Mouse (Mus musculus): ENCODE data around the gene Rhbdd3. TPM values are rescaled to one million over a fixed set of nuclear protein-coding genes. Genes with fewer than 3 reads are reported as not detected.

Gene Rhbdd3
- polyA plus RNA-seq, 1 experiment from 2014 or later, result 31.6 TPM

DNA sequence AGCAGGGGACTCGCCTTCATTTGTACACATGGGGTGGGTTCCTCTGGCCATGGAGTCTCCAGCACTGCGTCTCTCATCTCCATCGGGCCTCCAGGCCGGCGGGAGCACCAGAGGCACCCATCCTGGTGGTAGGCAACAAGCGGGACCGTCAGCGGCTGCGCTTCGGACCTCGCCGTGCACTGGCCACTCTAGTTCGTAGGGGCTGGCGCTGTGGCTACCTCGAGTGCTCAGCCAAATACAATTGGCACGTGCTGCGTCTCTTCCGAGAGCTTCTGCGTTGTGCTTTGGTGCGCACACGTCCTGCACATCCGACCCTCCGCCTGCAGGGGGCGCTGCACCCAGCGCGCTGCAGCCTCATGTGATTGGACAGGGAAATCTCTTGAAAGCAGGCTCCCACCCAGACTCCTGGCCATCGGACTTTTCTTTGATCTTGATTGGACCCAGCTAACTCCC is 39.0 kb upstream of the Rhbdd3 start:
- H3K9me3 ChIP-seq (replicated peaks), result no peaks in the 10 kb centered on the region
- peaks cover 4% of the 10 kb centered on the region; the same call in 1 of the 2 replicates for H3K36me3 ChIP-seq
- peaks cover 100% of the 10 kb centered on the region for H3K27me3 ChIP-seq (ENCODE audit: low read depth, poor library complexity, severe bottlenecking)
- WGBS, result 11% methylated on average over 27 of the region's 27 CpGs
- peaks cover 76% of the 10 kb centered on the region for H3K4me1 ChIP-seq
- DNase-seq (ENCODE audit: low spot score), result peak; percentile 68
- no peak overlapping the region for H3K27ac ChIP-seq
- H3K4me3 ChIP-seq, result no peak overlapping the region

DNA sequence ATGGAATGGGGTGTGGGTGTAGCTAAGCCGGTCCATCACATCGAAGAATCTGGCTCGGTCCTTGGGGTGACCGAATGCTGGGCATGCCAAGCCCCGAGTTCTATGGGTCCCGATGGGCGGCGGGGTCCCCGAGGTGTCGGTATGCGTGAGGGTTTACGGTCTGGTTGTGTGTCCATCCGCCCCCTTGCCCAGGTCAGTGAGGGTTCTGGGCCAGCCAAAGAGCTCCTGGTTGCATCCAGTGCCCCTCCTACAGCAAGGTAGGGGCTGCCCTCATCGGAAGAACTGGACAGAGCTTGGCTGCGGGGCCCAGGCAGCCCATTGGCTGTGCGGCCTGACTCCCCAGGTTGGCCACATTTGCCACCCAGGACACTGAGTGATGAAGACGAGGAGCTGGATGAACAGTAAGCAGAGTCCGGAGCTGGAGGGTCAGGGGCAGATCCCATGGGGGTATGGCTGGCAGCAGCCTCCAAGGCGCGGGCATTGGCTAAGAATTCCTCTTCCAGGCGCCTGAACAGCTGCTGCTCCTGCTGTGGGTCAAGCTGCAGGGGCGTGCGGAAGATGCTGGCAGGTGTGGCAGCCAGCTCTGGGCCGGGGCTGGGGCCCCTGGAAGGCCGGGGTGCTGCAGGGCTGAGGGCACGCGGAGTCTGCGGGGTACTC is 37.8 kb upstream of the Rhbdd3 start:
- Histone ChIP-seq H3K9me3 (replicated peaks) (no peaks in the 10 kb centered on the region), H3K36me3 (peaks cover 4% of the 10 kb centered on the region; the same call in 1 of the 2 replicates), H3K4me3 (peak overlapping the region; percentile 50), H3K4me1 (peaks cover 78% of the 10 kb centered on the region), H3K27ac (peak overlapping the region; percentile 61), H3K27me3 (ENCODE audit: low read depth, poor library complexity, severe bottlenecking) (peaks cover 90% of the 10 kb centered on the region)
- WGBS, result 51% methylated on average over 28 of the region's 28 CpGs
- no peak for DNase-seq (ENCODE audit: low spot score)

DNA sequence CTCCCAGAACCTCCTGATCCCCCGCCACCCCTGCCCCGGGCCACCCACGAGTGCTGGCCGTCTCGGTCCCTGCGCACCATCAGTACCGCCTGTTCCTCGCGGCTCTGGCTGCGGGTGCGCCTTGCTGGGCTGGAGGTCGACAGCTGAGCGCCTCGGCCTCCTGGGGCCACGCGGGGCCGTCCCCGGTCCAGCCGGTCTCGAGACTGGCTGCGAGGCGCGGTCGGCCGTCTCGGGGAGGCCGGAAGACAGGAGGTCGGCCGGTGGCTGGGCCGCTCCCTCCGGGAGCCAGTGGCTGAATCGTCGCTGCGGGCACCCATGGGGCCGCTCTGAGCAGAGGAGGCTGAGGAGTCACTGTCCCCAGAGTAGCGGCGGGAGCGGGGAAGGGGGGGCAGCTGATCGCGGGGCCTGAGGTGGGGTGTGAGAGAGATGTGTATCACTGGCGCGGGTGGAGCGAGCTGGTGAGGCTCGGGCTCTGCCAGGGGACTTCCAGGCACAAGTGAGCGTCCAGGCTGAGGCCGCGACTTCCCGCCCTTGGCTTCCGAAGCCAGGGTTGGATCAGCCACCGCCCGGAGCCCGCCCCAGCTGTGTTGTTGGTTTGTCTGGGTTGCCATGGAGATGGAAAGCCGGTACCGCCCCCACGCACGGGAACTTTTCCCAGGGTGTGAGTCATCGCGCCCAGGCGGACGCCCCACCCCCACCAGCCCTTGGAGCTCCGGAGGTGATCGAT is 37.1 kb upstream of the Rhbdd3 start:
- WGBS, result 2% methylated on average over 61 of the region's 62 CpGs
- peaks cover 71% of the 10 kb centered on the region for H3K4me1 ChIP-seq
- no peaks in the 10 kb centered on the region for H3K9me3 ChIP-seq (replicated peaks)
- H3K36me3 ChIP-seq, result peaks cover 4% of the 10 kb centered on the region; the same call in 1 of the 2 replicates
- DNase-seq (ENCODE audit: low spot score), result peak; percentile 87
- peaks cover 83% of the 10 kb centered on the region for H3K27me3 ChIP-seq (ENCODE audit: low read depth, poor library complexity, severe bottlenecking)
- peak overlapping the region; percentile 50 for H3K4me3 ChIP-seq
- H3K27ac ChIP-seq, result peak overlapping the region; percentile 61

DNA sequence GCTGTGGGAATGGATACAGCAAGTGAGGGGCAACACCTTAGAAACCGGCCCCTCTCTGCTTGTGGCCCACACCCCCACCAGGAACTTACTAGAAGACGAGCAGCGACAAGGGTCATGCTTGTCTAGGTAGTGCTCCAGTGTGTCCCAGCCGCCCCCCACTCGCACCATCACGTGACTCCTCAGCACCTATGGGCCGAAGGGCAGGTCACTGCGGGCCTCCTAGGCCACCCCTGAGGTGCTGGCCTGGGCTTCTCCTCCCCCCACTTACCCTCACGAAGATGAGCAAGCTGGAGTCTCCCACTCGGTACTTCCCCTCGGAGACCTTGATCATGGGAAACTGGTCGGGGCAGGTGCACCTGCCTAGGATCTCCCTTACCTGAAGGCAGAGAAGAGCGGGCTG is 36.4 kb upstream of the Rhbdd3 start:
- Histone ChIP-seq H3K27ac (peak overlapping the region; percentile 61; the same call in 1 of the 2 replicates), H3K27me3 (ENCODE audit: low read depth, poor library complexity, severe bottlenecking) (peaks cover 76% of the 10 kb centered on the region), H3K4me3 (peak overlapping the region; percentile 50), H3K9me3 (replicated peaks) (no peaks in the 10 kb centered on the region), H3K36me3 (peaks cover 4% of the 10 kb centered on the region; the same call in 1 of the 2 replicates), H3K4me1 (peaks cover 67% of the 10 kb centered on the region)
- DNase-seq (ENCODE audit: low spot score), result no peak
- 9% methylated on average over 13 of the region's 13 CpGs for WGBS

DNA sequence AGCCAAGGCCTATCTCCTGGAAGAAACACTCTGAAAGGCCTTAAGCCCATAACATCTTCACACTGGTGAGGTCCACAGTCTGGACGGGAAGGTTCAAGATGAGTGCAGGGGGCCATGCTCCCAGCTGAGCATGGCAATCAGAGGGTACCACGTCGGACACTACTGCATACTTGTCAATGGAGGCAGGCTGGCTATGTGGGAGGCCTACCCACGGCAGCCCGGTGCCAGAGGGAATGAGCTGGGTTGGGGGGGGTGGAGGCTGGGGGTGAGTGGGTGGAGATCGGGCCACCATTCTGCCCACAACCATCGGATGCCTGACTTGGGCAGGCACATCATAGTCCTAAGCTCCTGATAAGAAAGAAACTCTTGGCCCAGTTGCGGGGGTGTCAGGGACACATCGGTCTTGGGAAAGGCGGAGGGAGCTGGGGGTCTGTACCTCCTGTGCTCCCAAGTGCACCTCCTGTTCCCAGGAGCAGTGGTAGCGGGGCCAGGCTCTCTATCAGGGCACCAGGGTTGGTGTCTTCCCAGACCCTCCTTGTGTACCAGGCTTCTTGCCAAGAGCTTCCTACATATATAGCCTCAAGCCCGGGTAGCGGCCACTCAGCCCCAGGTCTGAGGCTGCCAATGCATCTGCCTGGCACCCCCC is 35.7 kb upstream of the Rhbdd3 start:
- WGBS, result 63% methylated on average over 13 of the region's 13 CpGs
- DNase-seq (ENCODE audit: low spot score), result no peak
- no peak overlapping the region for H3K27ac ChIP-seq
- H3K4me3 ChIP-seq, result 0 out of 2 replicates have a peak overlapping the region, but pooled peaks have one; percentile 50
- no peaks in the 10 kb centered on the region for H3K9me3 ChIP-seq (replicated peaks)
- peaks cover 61% of the 10 kb centered on the region for H3K4me1 ChIP-seq
- H3K27me3 ChIP-seq (ENCODE audit: low read depth, poor library complexity, severe bottlenecking), result peaks cover 69% of the 10 kb centered on the region
- peaks cover 9% of the 10 kb centered on the region for H3K36me3 ChIP-seq

DNA sequence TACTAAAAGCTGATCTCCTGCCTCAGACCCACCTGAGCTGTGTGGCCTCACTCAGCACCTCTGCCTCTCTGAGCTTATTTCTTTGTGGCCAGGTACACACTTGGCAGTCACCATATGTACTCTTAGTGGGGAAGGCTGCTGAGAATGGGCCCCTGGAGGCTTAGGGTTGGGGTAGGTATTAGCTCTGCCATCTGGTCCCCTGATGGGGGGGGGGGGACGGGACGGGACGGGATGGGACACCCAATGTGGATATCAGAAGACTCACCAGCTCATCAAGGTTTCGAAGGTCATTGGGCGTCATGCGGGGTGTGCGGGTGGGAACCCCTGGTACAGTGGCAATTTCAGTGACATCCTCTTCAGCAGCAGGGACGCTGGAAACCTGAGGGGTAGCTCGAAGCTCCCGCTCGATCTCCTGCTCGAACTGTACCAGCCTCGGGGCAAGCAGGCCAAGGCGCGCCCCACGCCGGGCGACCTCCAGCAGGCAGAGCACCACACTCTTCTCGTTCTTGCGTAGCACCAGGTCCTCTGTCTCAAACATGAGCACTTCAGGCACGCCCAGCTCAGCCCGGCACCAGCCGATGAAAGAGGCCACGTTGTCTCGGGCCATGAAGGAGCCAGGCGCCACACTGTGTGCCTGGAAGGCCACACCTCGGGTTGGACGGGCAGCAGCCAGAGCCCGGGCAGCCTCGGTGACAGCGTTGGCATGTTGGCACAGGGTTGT is 35.0 kb upstream of the Rhbdd3 start:
- H3K27me3 ChIP-seq (ENCODE audit: low read depth, poor library complexity, severe bottlenecking), result peaks cover 62% of the 10 kb centered on the region
- peaks cover 16% of the 10 kb centered on the region for H3K36me3 ChIP-seq
- H3K27ac ChIP-seq, result 0 out of 2 replicates have a peak overlapping the region, but pooled peaks have one; percentile 83
- 49% methylated on average over 31 of the region's 31 CpGs for WGBS
- no peaks in the 10 kb centered on the region for H3K9me3 ChIP-seq (replicated peaks)
- no peak for DNase-seq (ENCODE audit: low spot score)
- H3K4me3 ChIP-seq, result peak overlapping the region; percentile 69
- peaks cover 54% of the 10 kb centered on the region for H3K4me1 ChIP-seq

DNA sequence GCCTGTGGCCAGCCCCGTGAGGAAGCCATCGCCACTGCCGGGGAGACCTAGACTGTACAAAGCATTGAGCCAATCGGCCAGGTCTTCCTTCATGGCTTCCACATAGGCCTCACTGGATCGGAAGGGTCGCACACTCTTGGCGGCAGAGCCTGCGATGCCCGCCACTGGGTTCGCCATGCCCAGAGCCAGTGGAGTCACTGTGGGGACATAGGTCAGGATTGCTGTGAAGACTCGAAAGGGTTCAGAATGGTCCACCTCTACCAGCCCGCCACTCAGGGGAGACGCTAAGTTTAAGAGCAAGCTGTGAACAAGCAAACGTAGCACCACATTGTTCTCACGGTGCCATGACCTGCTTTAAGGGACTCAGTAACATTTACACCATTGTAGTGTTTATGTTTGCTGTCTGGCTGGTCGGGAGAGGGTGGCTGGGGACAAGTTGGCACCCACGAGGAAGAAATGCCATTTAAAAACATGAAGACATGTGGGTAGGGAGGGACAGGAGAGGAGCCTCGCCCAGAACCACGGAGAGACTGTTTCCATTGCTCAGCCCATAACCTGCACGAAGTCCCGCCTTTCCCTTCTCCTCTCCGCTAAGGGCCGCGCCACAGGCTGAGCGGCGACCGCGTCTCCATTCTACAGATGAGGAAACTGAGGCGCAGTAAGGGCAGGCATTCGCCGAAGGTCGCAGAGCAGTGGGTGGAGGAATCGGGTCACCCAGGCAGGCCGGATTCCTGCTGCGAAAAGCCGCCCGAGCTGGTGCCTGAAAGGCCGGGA is 34.3 kb upstream of the Rhbdd3 start:
- Histone ChIP-seq H3K9me3 (replicated peaks) (no peaks in the 10 kb centered on the region), H3K27ac (peak overlapping the region; percentile 83), H3K27me3 (ENCODE audit: low read depth, poor library complexity, severe bottlenecking) (peaks cover 54% of the 10 kb centered on the region), H3K36me3 (peaks cover 24% of the 10 kb centered on the region), H3K4me1 (peaks cover 46% of the 10 kb centered on the region), H3K4me3 (peak overlapping the region; percentile 69)
- DNase-seq (ENCODE audit: low spot score), result no peak
- 13% methylated on average over 38 of the region's 38 CpGs for WGBS

DNA sequence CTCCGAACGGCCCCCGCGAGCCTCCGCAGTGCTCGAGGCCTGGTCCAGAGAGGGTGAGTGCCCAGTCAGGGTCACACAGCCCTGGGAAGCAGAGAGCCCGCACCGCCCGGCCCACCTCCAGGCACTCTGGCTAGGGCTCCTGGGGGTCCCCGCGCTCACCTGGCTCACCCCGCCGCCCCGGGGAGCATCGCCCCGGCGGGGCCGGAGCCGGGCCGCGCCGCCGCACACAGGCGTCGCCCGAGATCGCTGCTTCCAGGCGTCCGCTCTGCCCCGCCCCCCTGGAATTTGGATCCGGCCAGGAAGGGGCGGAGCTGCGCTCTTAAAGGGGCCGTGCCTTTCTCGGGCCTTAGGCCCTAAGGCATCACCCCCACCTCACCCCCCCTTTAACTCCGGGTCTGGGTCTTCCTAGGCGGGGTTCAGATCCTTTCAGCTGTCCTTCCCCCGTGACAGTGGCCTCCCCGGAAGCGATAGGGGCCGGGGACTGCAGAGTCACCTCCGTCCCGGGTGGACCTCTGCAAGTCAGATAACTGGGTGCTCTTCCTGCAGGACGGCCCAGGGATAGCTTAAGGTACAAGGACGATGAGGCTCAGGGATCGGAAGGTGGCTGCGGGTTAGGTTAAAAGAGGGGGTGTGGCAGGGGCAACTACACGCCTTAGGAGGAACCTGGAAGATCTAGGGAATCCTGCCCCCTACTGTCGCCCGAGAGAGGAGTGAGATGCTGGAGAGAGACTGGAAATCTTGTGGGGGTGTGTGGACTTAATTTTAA is 33.5 kb upstream of the Rhbdd3 start, which contains the start of gene Gas2l1:
Gene Gas2l1 (minus strand): TSS at position 272 of the 766 bp plus-strand sequence.
- Histone ChIP-seq H3K4me1 (peaks cover 42% of the 10 kb centered on the region), H3K27ac (peak within 1 kb of the TSS; percentile 83), H3K9me3 (replicated peaks) (no peaks in the 10 kb centered on the region), H3K4me3 (peak within 1 kb of the TSS; percentile 69), H3K27me3 (ENCODE audit: low read depth, poor library complexity, severe bottlenecking) (peaks cover 47% of the 10 kb centered on the region), H3K36me3 (peaks cover 32% of the 10 kb centered on the region)
- peak; percentile 94 for DNase-seq (ENCODE audit: low spot score)
- WGBS, result under 1% methylated on average over 49 of the region's 50 CpGs

DNA sequence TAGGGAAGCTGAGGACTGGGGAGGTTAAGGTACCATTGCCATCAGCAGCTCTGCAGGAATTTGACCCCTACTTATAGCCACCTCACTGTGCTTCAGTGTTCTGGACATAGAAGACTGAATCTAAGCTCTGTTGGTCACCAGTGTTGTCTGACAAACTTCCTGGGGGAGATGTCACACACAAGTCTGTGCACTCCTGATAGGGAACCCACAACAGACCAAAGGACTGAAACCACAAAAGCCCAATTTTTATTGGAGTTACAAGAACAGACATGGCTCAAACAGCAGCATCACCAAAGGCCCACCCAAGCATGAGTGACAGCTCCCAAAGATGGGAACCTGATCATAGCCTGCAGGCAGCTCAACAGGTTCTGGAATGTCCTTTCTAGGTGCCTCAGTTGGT is 31.7 kb upstream of the Rhbdd3 start:
- peaks cover 28% of the 10 kb centered on the region for H3K27me3 ChIP-seq (ENCODE audit: low read depth, poor library complexity, severe bottlenecking)
- no peak for DNase-seq (ENCODE audit: low spot score)
- H3K9me3 ChIP-seq (replicated peaks), result no peaks in the 10 kb centered on the region
- peaks cover 46% of the 10 kb centered on the region for H3K36me3 ChIP-seq
- no peak overlapping the region for H3K4me3 ChIP-seq
- no peak overlapping the region for H3K27ac ChIP-seq
- H3K4me1 ChIP-seq, result peaks cover 27% of the 10 kb centered on the region

DNA sequence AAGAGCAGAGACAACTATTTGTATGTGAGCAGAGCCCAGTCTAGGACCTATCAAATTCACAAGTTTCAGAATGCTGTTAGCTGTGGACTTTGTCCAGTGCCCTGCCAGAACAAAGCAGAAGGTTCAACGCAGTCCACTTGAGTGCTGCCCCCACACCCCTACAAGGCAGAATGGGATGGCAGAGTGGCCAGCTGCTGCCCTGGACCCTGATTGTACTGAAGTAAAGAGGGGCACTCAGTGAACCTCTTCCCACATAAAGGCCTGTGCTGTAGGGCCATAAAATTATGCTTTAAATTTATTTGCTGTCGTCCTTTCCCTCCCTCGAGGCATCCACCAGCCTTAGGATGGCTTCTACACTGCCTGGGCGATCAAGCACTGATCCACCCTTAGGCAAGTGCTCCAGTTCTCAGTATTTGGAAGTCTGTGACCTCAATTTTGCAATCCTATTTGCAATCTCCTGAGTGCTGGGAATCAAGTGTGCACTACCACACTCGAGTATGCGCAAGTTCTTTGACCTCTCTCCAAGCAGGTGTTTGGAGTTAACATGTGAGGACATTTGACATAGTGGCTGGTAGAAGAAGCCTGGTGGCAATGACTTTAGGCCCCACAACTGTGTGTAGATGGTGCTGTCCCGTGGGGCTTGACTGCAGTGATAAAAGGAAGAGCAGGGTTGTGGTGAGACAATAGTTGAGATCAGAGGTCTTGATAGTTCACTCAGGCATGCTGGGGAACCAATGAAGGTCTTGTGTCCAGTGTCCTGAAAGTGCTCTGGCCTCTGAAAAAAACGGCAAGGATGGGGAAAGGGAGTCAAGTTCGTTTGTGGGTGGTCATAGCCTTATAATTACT is 30.4 kb upstream of the Rhbdd3 start:
- H3K27ac ChIP-seq, result no peak overlapping the region
- H3K4me1 ChIP-seq, result peaks cover 15% of the 10 kb centered on the region
- peaks cover 59% of the 10 kb centered on the region for H3K36me3 ChIP-seq
- DNase-seq (ENCODE audit: low spot score), result no peak
- H3K27me3 ChIP-seq (ENCODE audit: low read depth, poor library complexity, severe bottlenecking), result peaks cover 16% of the 10 kb centered on the region
- WGBS, result 90% methylated on average over 9 of the region's 9 CpGs
- no peak overlapping the region for H3K4me3 ChIP-seq
- no peaks in the 10 kb centered on the region for H3K9me3 ChIP-seq (replicated peaks)

DNA sequence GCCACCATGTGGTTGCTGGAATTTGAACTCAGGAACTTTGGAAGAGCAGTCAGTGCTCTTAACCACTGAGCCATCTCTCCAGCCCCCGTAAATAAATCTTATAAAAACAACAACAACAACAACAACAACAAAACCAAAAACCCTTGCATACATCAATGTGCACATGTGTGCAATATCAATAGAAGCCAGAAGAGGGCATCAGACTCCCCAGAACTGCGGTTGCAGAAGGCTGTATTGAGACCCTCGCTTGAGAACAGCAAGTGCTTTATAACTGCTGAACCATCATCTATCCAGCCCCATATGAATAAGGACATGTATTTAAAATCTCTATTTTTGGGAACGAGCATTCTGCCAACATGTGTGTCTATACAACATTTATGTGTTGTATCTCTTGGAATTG is 23.8 kb upstream of the Rhbdd3 start:
- Histone ChIP-seq H3K4me1 (no peaks in the 10 kb centered on the region), H3K27ac (no peak overlapping the region), H3K4me3 (no peak overlapping the region), H3K27me3 (ENCODE audit: low read depth, poor library complexity, severe bottlenecking) (no peaks in the 10 kb centered on the region), H3K36me3 (peaks cover 92% of the 10 kb centered on the region), H3K9me3 (replicated peaks) (no peaks in the 10 kb centered on the region)
- no peak for DNase-seq (ENCODE audit: low spot score)
- WGBS, result 85% methylated on average over 4 of the region's 4 CpGs

All from limb, embryonic 10.5 days (tissue).